Mouse (Mus musculus): ENCODE results near the gene Tssk1. TPM values are rescaled to one million over a fixed set of nuclear protein-coding genes. Genes with fewer than 3 reads are reported as not detected.

The Tssk1 gene
- polyA plus RNA-seq, 1 experiment from 2014 or later: 0.04 TPM

GRCm38 (mm10) chr16:17896091-17896490 lies 2.1 kb downstream of the Tssk1 start:
- Histone ChIP-seq H3K27ac (replicated peaks) (no peak overlapping the region), H3K4me3 (no peak overlapping the region), H3K4me1 (peaks cover 12% of the 10 kb centered on the region), H3K9ac (no peak overlapping the region), H3K27me3 (replicated peaks) (no peaks in the 10 kb centered on the region), H3K4me2 (no peak overlapping the region), H3K36me3 (peaks cover 31% of the 10 kb centered on the region), H3K9me3 (no peaks in the 10 kb centered on the region)
- ATAC-seq (ENCODE audit: extremely low read depth, insufficient number of reproducible peaks, low FRiP score, low TSS enrichment): no peak

GRCm38 (mm10) chr16:17898462-17898861 lies 4.4 kb downstream of the Tssk1 start, which contains the start of the genes Dgcr2 and Tssk2:
Dgcr2 (minus strand) TSS chr16:17898562.
Tssk2 (plus strand) TSS chr16:17898637.
- Histone ChIP-seq H3K4me3 (no peak within 1 kb of the TSS), H3K36me3 (peaks cover 55% of the 10 kb centered on the region)
- 86% methylated on average over 14 of the region's 14 CpGs for WGBS

GRCm38 (mm10) chr16:17911052-17911595 lies 17.1 kb downstream of the Tssk1 start, which contains the start of gene Ess2:
Ess2 (minus strand) TSS chr16:17911348.
- peak within 1 kb of the TSS; percentile 82 for H3K9ac ChIP-seq
- peaks cover 20% of the 10 kb centered on the region for H3K4me1 ChIP-seq
- peak; percentile 78 for ATAC-seq (ENCODE audit: extremely low read depth, insufficient number of reproducible peaks, low FRiP score, low TSS enrichment)
- peaks cover 33% of the 10 kb centered on the region for H3K36me3 ChIP-seq
- H3K27ac ChIP-seq (replicated peaks): peak within 1 kb of the TSS; percentile 46; the same call in 1 of the 2 replicates
- H3K4me2 ChIP-seq: peak within 1 kb of the TSS; percentile 87
- WGBS: under 1% methylated on average over 35 of the region's 35 CpGs
- no peaks in the 10 kb centered on the region for H3K9me3 ChIP-seq
- H3K4me3 ChIP-seq: peak within 1 kb of the TSS; percentile 65
- peaks cover 46% of the 10 kb centered on the region for H3K27me3 ChIP-seq (replicated peaks)

More at GRCm38 (mm10) chr16:17898462-17898861, 4.4 kb downstream of the Tssk1 start, which contains the start of the genes Dgcr2 and Tssk2:
- H3K4me1 ChIP-seq: no peaks in the 10 kb centered on the region
- H3K27ac ChIP-seq (replicated peaks): no peak within 1 kb of the TSS
- no peak within 1 kb of the TSS for H3K4me2 ChIP-seq
- no peak within 1 kb of the TSS for H3K9ac ChIP-seq
- H3K9me3 ChIP-seq: no peaks in the 10 kb centered on the region
- no peaks in the 10 kb centered on the region for H3K27me3 ChIP-seq (replicated peaks)
- no peak for ATAC-seq (ENCODE audit: extremely low read depth, insufficient number of reproducible peaks, low FRiP score, low TSS enrichment)

- Histone ChIP-seq H3K27ac (replicated peaks) (no peak within 1 kb of the TSS), H3K9ac (peak within 1 kb of the TSS; percentile 62), H3K9me3 (no peaks in the 10 kb centered on the region), H3K4me2 (peak within 1 kb of the TSS; percentile 68), H3K4me1 (peaks cover 20% of the 10 kb centered on the region), H3K27me3 (replicated peaks) (peaks cover 79% of the 10 kb centered on the region), H3K36me3 (no peaks in the 10 kb centered on the region), H3K4me3 (peak within 1 kb of the TSS; percentile 46)
- no peak for ATAC-seq (ENCODE audit: extremely low read depth, insufficient number of reproducible peaks, low FRiP score, low TSS enrichment)
- WGBS: under 1% methylated on average over 106 of the region's 106 CpGs
Observed at GRCm38 (mm10) chr16:17914307-17915249, 20.6 kb downstream of the Tssk1 start, which contains the start of gene Gsc2. Gsc2 (minus strand) TSS chr16:17915059.

GRCm38 (mm10) chr16:17920586-17920985 lies 26.6 kb downstream of the Tssk1 start:
- WGBS: 8% methylated on average over 20 of the region's 20 CpGs
- Histone ChIP-seq H3K36me3 (peaks cover 10% of the 10 kb centered on the region), H3K4me2 (peak overlapping the region; percentile 96), H3K9me3 (no peaks in the 10 kb centered on the region), H3K27ac (replicated peaks) (no peak overlapping the region), H3K4me1 (peaks cover 24% of the 10 kb centered on the region), H3K4me3 (peak overlapping the region; percentile 87), H3K9ac (peak overlapping the region; percentile 92), H3K27me3 (replicated peaks) (peaks cover 53% of the 10 kb centered on the region)
- no peak for ATAC-seq (ENCODE audit: extremely low read depth, insufficient number of reproducible peaks, low FRiP score, low TSS enrichment)

- Histone ChIP-seq H3K36me3 (peaks cover 19% of the 10 kb centered on the region), H3K4me2 (peak overlapping the region; percentile 96), H3K27me3 (replicated peaks) (peaks cover 44% of the 10 kb centered on the region), H3K9me3 (no peaks in the 10 kb centered on the region), H3K9ac (peak overlapping the region; percentile 92), H3K4me1 (peaks cover 26% of the 10 kb centered on the region), H3K27ac (replicated peaks) (peak overlapping the region; percentile 88), H3K4me3 (peak overlapping the region; percentile 87)
- 2% methylated on average over 47 of the region's 47 CpGs for WGBS
- ATAC-seq (ENCODE audit: extremely low read depth, insufficient number of reproducible peaks, low FRiP score, low TSS enrichment): peak; percentile 85
Observed at GRCm38 (mm10) chr16:17921325-17922162, 27.5 kb downstream of the Tssk1 start.

GRCm38 (mm10) chr16:17922163-17922538 lies 28.1 kb downstream of the Tssk1 start:
- H3K9me3 ChIP-seq: no peaks in the 10 kb centered on the region
- H3K27ac ChIP-seq (replicated peaks): peak overlapping the region; percentile 88
- no peak for ATAC-seq (ENCODE audit: extremely low read depth, insufficient number of reproducible peaks, low FRiP score, low TSS enrichment)
- under 1% methylated on average over 14 of the region's 14 CpGs for WGBS
- peak overlapping the region; percentile 96 for H3K4me2 ChIP-seq
- peaks cover 38% of the 10 kb centered on the region for H3K27me3 ChIP-seq (replicated peaks)
- peak overlapping the region; percentile 87 for H3K4me3 ChIP-seq
- H3K4me1 ChIP-seq: peaks cover 32% of the 10 kb centered on the region
- peak overlapping the region; percentile 92 for H3K9ac ChIP-seq
- H3K36me3 ChIP-seq: peaks cover 19% of the 10 kb centered on the region

- Histone ChIP-seq H3K36me3 (peaks cover 19% of the 10 kb centered on the region), H3K4me1 (peaks cover 25% of the 10 kb centered on the region), H3K27me3 (replicated peaks) (no peaks in the 10 kb centered on the region), H3K9me3 (no peaks in the 10 kb centered on the region), H3K9ac (peak overlapping the region; percentile 91), H3K4me2 (peak overlapping the region; percentile 96), H3K27ac (replicated peaks) (peak overlapping the region; percentile 67), H3K4me3 (peak overlapping the region; percentile 93)
- WGBS: under 1% methylated on average over 72 of the region's 72 CpGs
- ATAC-seq (ENCODE audit: extremely low read depth, insufficient number of reproducible peaks, low FRiP score, low TSS enrichment): peak; percentile 34
Observed at GRCm38 (mm10) chr16:17927351-17928082, 33.5 kb downstream of the Tssk1 start.

GRCm38 (mm10) chr16:17928087-17928580 lies 34.1 kb downstream of the Tssk1 start, which contains the start of gene Slc25a1:
Slc25a1 (minus strand) TSS chr16:17928219.
- Histone ChIP-seq H3K9me3 (no peaks in the 10 kb centered on the region), H3K27ac (replicated peaks) (peak within 1 kb of the TSS; percentile 67), H3K4me2 (peak within 1 kb of the TSS; percentile 96), H3K36me3 (peaks cover 19% of the 10 kb centered on the region), H3K4me1 (peaks cover 19% of the 10 kb centered on the region), H3K4me3 (peak within 1 kb of the TSS; percentile 93), H3K9ac (peak within 1 kb of the TSS; percentile 91), H3K27me3 (replicated peaks) (no peaks in the 10 kb centered on the region)
- under 1% methylated on average over 47 of the region's 47 CpGs for WGBS
- ATAC-seq (ENCODE audit: extremely low read depth, insufficient number of reproducible peaks, low FRiP score, low TSS enrichment): peak; percentile 81

GRCm38 (mm10) chr16:17928627-17929104 lies 34.6 kb downstream of the Tssk1 start:
- no peaks in the 10 kb centered on the region for H3K27me3 ChIP-seq (replicated peaks)
- peaks cover 18% of the 10 kb centered on the region for H3K4me1 ChIP-seq
- H3K4me2 ChIP-seq: peak overlapping the region; percentile 96
- 0 out of 2 replicates have a peak, but pooled peaks have one; percentile 14 for ATAC-seq (ENCODE audit: extremely low read depth, insufficient number of reproducible peaks, low FRiP score, low TSS enrichment)
- H3K27ac ChIP-seq (replicated peaks): peak overlapping the region; percentile 67
- H3K9ac ChIP-seq: peak overlapping the region; percentile 91
- peaks cover 19% of the 10 kb centered on the region for H3K36me3 ChIP-seq
- H3K4me3 ChIP-seq: peak overlapping the region; percentile 93
- no peaks in the 10 kb centered on the region for H3K9me3 ChIP-seq
- 2% methylated on average over 9 of the region's 9 CpGs for WGBS

All from heart, embryonic 13.5 days (tissue).